Mouse (Mus musculus) activated CD4-positive, CD25-positive, alpha-beta regulatory T cell, adult 4 months (primary cell): ENCODE measurements around the gene Fgr. TPM values are rescaled to one million over a fixed set of nuclear protein-coding genes. Genes with fewer than 3 reads are reported as not detected.

Experiments
- ATAC-seq: one replicate; pipeline ENCODE4 v1.8.0; 2017
- polyA plus RNA-seq, 2 experiments: library from polyadenylated mRNA; unstranded; fragments of 100-300 nt; shearing (Covaris generic); gene quantifications; one replicate each; pipeline ENCODE4 v1.2.1; 2017

Fgr gene
- polyA plus RNA-seq, 2 experiments from 2014 or later: 4.2 TPM

DNA sequence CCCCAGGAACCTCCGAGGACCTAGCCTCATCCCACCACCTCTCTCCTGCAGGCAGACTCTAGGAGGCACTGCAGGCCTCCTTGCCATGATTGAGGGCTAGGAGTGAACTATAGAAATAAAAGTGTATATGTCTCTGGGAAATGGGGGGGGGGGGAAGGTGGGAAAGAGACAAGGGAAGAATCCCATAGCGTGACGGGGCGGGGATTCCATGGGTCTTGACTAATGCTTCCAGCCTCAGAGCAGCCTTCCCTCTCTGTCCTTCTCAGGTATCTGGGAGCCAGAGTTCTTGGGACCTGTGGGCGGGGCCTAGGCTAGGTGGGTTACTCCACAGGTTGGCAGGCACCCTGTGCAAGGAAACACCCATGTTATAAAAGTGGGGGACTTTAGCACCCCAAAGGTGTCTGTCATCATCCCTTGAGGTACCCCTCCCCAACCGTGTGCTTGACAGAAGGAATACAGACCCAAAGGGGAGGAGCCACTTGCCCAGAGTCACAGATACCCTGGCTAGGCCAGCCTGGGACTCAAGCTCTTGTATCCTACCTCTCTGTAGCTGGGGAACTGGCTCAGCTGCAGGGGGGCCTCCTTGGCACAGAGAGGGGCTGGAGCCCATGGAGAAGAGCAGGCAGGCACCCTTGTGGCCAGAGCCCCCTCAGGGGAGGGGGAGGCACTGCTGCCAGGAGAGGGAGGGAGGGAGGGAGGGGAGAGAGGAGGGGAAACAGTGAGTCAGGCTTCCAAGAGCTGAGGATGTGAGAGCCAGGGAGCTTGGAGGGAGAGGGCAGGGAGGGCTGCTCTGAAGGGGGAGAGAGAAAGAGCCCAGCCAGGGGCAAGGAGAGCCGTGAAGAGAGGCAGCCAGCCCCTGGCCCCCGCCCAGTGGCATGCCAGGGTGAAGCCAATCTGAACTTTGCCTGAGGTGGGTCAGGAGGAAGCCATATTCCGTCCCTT lies 42.1 kb downstream of the Fgr start:
- ATAC-seq: no peak

DNA sequence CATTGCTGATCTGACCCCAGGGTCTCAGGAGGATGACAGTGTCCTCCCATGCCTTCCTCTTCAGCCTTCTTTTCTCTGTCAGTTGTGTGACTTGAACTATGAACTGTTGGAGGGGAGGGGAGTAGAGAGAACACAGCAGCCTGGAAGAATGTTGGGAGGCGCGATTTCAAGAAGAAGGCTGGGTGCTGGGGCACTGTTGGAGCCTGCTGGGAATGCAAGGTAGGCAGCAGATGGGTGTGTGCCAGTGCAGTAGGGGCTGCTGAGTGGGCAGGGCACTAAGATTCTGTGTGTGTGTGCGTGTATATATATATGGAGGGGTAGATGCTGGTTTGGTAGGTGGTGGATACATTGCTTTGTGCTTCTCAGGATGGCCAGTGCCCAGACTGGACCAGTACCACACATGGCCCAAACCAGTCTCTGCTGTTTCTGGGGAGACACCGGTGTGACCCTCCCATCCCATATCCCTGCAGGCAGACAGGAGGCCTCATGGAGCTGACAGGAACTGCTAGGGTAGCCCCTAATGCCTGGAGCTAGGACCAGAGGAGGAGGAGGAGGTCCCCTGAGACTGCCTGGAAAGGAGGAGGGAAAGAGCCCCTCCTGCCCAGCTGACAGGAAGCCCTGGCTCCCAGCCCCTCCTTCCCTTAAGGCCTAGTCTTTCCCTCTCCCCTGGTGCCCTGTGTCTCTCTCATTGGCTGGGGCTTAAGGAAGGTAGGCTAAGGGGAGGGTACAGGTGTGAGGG lies 43.0 kb downstream of the Fgr start:
- no peak for ATAC-seq

DNA sequence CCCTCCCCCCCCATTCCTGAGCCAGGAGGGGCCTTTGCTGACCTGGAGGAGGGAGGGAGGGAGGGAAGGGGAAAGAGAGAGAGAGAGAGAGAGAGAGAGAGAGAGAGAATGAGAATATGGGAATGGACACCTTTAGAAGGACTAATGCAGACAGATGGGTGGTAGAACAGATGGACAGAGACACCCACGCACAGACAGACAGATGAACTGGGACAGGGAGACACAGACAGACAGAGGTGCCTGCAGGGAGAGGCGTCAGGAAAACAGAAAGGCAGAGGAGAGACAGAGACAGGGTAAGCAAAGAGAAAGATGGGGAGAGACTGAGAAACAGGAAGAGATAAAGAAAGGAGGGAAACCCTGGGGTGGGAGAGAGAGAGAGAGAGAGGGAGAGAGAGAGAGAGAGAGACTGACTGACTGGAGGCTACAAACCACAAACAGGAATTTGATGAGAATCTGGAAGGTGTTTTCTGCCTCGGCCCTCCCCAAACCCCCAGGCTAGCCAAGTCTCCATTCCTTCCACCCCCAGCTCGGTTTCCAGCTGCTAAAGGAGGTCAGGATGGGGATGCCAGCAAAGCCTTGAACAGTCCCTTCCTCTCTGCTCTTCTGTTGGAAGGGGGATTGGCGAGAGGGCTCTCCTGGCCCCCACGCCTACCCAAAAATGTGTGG lies 43.8 kb downstream of the Fgr start:
- ATAC-seq: no peak

GRCm38 (mm10) chr4:133018263-133018798 lies 44.4 kb downstream of the Fgr start:
- no peak for ATAC-seq

DNA sequence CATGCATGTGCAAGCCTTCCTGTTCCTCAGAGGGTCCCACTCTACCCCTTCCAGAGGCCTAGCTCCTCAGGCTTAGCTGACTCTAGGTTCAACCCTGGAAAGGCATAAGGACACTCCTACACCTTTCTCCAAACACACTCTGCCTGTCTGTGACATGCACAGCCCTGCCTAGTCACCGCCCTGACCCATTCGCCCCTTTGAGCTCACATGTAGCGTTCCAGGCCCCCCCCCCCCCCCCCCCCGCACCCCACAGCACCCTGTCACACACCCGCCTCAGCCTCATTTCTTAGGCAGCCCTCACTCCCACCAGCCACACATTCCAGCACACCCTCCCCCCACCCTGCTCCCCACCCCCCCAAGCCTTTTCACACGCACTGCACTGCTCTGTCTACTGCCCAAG lies 46.8 kb downstream of the Fgr start:
- no peak for ATAC-seq

DNA sequence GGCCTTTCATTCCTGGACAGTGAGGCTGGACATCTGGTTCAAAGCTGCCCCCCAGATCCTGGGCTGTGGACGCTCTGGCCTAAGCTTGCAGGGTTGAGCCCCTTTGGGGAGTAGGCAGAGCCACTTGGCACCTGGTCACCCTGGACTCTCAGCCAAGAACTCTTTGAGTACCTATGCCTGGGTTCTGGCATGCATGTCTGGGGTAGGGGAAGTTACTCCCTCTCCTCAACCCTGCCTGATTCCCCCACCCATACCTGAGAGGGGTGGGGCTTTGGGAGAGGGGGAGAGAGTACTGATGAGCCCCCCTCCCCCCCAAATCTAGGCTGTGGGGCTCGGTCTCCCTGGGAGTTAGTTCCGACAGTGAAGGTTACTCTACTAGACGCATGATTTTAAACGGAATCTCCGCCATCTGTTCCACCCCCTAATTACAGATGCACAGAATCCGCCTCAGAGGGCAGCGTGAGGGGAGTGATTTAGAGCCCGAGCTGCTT lies 47.3 kb downstream of the Fgr start:
- ATAC-seq: no peak

- no peak for ATAC-seq
These were observed 48.3 kb downstream of the Fgr start for GRCm38 (mm10) chr4:133022217-133022616.

- no peak for ATAC-seq
These were observed 49.2 kb downstream of the Fgr start for GRCm38 (mm10) chr4:133022954-133023635.

- no peak for ATAC-seq
These were observed 49.7 kb downstream of the Fgr start for GRCm38 (mm10) chr4:133023636-133024035.

GRCm38 (mm10) chr4:133024404-133024803 lies 50.5 kb downstream of the Fgr start:
- no peak for ATAC-seq

- ATAC-seq: no peak
These were observed 51.2 kb downstream of the Fgr start for GRCm38 (mm10) chr4:133024969-133025685.

- no peak for ATAC-seq
These were observed 52.4 kb downstream of the Fgr start for GRCm38 (mm10) chr4:133026272-133026671.

GRCm38 (mm10) chr4:133026826-133027375 lies 53.0 kb downstream of the Fgr start:
- ATAC-seq: no peak

DNA sequence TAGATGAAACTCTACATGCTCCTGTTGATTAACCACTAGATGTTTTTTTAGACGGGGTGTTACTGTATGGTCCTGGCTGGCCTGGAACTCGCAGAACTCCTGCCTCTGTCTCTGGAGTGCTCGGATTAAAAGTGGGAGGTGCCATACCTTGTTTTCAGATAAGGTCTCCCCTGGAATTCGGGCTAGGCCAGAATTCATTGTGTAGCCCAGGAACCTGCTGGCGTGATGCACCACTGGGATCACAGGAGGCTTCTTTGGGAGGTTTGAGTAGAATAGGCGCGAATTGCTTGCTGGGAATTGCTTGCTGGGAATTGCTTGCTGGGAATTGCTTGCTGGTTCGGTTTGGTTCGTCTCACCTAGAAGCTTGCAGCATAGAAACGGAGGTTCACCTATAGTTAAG lies 53.8 kb downstream of the Fgr start:
- ATAC-seq: no peak

DNA sequence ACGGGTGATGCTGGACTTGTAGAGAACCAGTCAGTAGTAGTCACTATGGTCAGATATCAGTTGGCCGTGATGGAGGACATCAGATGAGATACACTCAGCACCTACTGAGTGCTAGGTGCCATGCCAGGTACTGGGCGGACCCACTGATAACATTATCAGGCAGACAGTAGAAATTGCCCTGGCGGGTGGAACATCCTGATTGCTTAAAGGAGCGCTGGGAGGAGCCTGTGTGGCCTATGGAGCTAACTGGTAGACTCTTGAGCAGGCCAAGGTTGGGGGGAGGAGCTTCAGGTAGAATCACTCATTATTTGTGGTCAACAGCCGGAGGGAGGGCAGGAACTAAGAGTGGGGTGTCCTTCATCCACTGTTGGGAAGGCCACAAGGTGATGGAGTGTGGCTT lies 54.3 kb downstream of the Fgr start:
- ATAC-seq: no peak

DNA sequence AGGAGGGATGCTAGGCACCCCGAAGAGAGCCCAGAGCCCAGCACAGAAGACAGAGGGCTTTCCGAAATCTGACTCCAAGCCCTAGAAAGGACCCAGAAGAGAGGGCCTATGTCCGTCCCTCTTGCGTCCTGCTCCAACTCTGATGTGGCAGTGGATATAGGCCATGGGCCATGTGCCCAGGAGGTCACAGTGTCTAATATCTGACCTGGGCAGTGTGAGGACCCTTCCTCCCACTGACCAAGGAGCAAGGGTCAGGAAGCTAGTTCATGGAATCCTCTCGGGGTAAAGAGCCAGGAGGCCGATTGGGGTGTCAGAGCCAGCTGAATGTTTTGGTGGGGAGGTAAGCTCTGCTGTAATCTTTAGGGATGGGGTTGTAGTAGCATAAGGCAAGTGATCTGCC lies 55.0 kb downstream of the Fgr start:
- ATAC-seq: no peak

GRCm38 (mm10) chr4:133032410-133033095 lies 58.7 kb downstream of the Fgr start:
- no peak for ATAC-seq

GRCm38 (mm10) chr4:133034478-133034877 lies 60.6 kb downstream of the Fgr start:
- ATAC-seq: no peak

DNA sequence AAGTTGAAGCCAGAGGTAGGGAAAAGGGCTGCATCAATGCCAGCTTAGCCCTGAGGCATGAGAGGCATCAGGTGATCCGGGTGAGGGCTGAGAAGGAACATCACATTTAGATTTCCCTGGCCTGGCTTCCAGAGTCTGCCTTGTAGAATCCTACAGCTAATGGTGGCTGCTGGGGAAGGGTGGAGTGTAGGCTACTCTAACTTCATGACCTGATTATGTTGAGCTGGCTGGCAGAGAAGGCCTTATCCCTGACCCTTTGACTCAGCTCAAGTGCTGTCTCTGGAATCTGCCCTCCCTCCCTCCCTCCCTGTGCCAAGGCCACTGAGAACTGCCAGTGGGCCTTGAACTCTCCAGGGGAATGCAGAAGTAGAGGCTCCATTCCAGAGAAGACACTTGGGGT lies 61.6 kb downstream of the Fgr start:
- no peak for ATAC-seq

DNA sequence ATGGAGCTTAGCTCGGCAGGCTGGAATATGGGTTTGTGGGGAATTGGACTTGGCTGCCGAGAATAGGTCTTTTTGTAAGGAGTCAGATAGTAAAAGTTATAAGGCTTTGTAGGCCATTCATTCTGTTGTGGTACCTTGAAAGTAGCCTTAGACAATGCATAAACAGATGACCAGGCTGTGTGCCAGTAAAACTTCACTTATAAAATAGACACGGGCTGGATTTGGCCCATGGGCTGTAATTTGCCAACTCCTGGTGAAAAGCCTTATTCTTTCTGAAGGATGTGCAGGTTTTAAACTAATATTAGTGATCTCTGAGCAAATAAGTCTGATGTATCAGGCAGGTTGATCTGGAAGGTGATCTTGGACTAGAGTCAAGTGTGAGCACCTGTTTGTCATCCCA lies 62.1 kb downstream of the Fgr start:
- ATAC-seq: no peak

DNA sequence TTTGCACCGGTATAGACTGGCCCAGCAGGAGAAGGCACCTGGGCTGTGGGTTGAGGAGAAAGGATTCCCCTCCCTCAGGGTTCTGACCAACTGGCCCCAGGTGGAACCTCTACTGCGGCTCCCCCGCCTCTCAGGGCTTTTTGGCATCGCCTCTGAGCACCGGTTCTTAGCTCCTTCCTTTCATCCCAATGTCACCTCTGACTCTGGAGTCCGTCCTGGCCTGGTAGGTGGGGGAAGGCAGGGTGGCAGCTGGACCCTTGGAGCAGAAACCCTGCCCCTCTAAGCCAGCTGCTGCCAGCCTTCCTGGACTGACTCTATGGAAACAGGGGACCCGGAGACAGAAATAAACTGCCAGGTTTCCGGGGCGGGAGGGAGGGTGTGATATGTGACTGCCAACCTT lies 63.4 kb downstream of the Fgr start:
- ATAC-seq: no peak
